8 mouse cellular contexts compared by ENCODE assay signal in genomic region chr19:3353415-3354111, GRCm38 (mm10). TPM values are rescaled to one million over a fixed set of nuclear protein-coding genes. Genes with fewer than 3 reads are reported as not detected.
A peak's percentile ranks its signal among the peaks of the same experiment; 100 is the strongest.
DNase-seq lines count a peak whose midpoint lies in the region; ATAC-seq lines count a peak whose summit lies in the region.

No protein-coding gene starts in this region.

- DNase-seq in hindbrain, embryonic 10.5 days (ENCODE audit: low spot score), result no peak
- peak; percentile 99 for DNase-seq in 3T3-L1 (ENCODE audit: low read depth, low spot score)
- peak; percentile 75 to 87 for DNase-seq in lung, adult 18-20 months
- DNase-seq in testis, postnatal 10 days (ENCODE audit: low spot score), result peak; percentile 84

- no peak overlapping the region for H3K4me2 ChIP-seq in hindbrain, embryonic 13.5 days
- 0 out of 2 replicates have a peak overlapping the region, but pooled peaks have one; percentile 3 for H3K4me2 ChIP-seq in heart, embryonic 15.5 days

- H3K27ac ChIP-seq in hindbrain, embryonic 13.5 days, result peak overlapping the region; percentile 23; the same call in 1 of the 2 replicates
- no peak overlapping the region for H3K27ac ChIP-seq in hindbrain, embryonic 10.5 days
- H3K27ac ChIP-seq in brown adipose tissue, adult 24 weeks (replicated peaks; ENCODE audit: low read depth, low read length), result peak overlapping the region; percentile 45
- peak overlapping the region; percentile 84 for H3K27ac ChIP-seq in heart, embryonic 15.5 days

- no peak for ATAC-seq in hindbrain, embryonic 13.5 days (ENCODE audit: low FRiP score)
- peak; percentile 90 for ATAC-seq in heart, embryonic 15.5 days (replicated peaks; ENCODE audit: insufficient number of reproducible peaks, insufficient read depth, low FRiP score, low read depth)
- no peak for ATAC-seq in monocyte, adult 5-6 weeks (replicated peaks; ENCODE audit: insufficient number of reproducible peaks, low FRiP score, low TSS enrichment, poor library complexity, severe bottlenecking)

- H3K27me3 ChIP-seq in hindbrain, embryonic 13.5 days, result no peaks in the 10 kb centered on the region
- H3K27me3 ChIP-seq in hindbrain, embryonic 10.5 days (ENCODE audit: insufficient read depth, poor library complexity, severe bottlenecking), result no peaks in the 10 kb centered on the region
- no peaks in the 10 kb centered on the region for H3K27me3 ChIP-seq in heart, embryonic 15.5 days

- no peaks in the 10 kb centered on the region for H3K9me3 ChIP-seq in hindbrain, embryonic 13.5 days
- no peaks in the 10 kb centered on the region for H3K9me3 ChIP-seq in hindbrain, embryonic 10.5 days
- no peaks in the 10 kb centered on the region for H3K9me3 ChIP-seq in heart, embryonic 15.5 days (replicated peaks)

- peaks cover 5% of the 10 kb centered on the region for H3K4me1 ChIP-seq in hindbrain, embryonic 13.5 days (replicated peaks)
- 0 out of 2 replicates have a peak, but pooled peaks cover 3% of the 10 kb centered on the region for H3K4me1 ChIP-seq in hindbrain, embryonic 10.5 days (replicated peaks)
- H3K4me1 ChIP-seq in brown adipose tissue, adult 24 weeks (ENCODE audit: control insufficient read depth, insufficient read depth, insufficient read length, low read length), result peaks cover 7% of the 10 kb centered on the region
- peaks cover 24% of the 10 kb centered on the region for H3K4me1 ChIP-seq in heart, embryonic 15.5 days (replicated peaks)

- H3K4me3 ChIP-seq in hindbrain, embryonic 13.5 days, result no peak overlapping the region
- H3K4me3 ChIP-seq in hindbrain, embryonic 10.5 days, result no peak overlapping the region
- no peak overlapping the region for H3K4me3 ChIP-seq in brown adipose tissue, adult 24 weeks (ENCODE audit: insufficient read depth, low read depth, low read length)
- H3K4me3 ChIP-seq in heart, embryonic 15.5 days, result no peak overlapping the region

- H3K36me3 ChIP-seq in hindbrain, embryonic 13.5 days, result 0 out of 2 replicates have a peak, but pooled peaks cover under 1% of the 10 kb centered on the region
- no peaks in the 10 kb centered on the region for H3K36me3 ChIP-seq in hindbrain, embryonic 10.5 days
- peaks cover 47% of the 10 kb centered on the region for H3K36me3 ChIP-seq in heart, embryonic 15.5 days

- WGBS in hindbrain, embryonic 13.5 days, result 69% methylated on average over 7 of the region's 7 CpGs
- 81% methylated on average over 7 of the region's 7 CpGs for WGBS in hindbrain, embryonic 10.5 days
- 18% methylated on average over 7 of the region's 7 CpGs for WGBS in heart, embryonic 15.5 days

- H3K9ac ChIP-seq in hindbrain, embryonic 13.5 days, result no peak overlapping the region; the same call in 1 of the 2 replicates
- H3K9ac ChIP-seq in heart, embryonic 15.5 days, result no peak overlapping the region

RNA-seq across cellular contexts. Expression of gene Cpt1a, which starts 31.4 kb away (rescaled TPM):
- 16.1 and 17.2 TPM in 2 replicates for polyA plus RNA-seq in hindbrain, embryonic 13.5 days (2015; fragmentation: Nextera tagmentation; extraction: Ambion mirVana)
- polyA plus RNA-seq in hindbrain, embryonic 10.5 days (2016; fragmentation: Nextera tagmentation; extraction: Ambion mirVana), result 3.6 and 5.6 TPM in 2 replicates
- 4.4 and 10.0 TPM in 2 replicates for polyA plus RNA-seq in brown adipose tissue, adult 24 weeks (2012; ENCODE audit: insufficient read depth, insufficient read length, missing spikeins)
- 25.7 and 36.0 TPM in 2 replicates for polyA plus RNA-seq in heart, embryonic 15.5 days (2015; fragmentation: Nextera tagmentation; extraction: Ambion mirVana)
- total RNA-seq in monocyte, adult 5-6 weeks (2017), result 49.3 to 85.9 TPM (median 54.0 TPM) in 3 replicates

RNA-seq across cellular contexts. Expression of gene Tesmin, which starts 35.1 kb away (rescaled TPM):
- 0.28 and 0.42 TPM in 2 replicates for polyA plus RNA-seq in hindbrain, embryonic 13.5 days (2015; fragmentation: Nextera tagmentation; extraction: Ambion mirVana)
- 0.22 and 0.39 TPM in 2 replicates for polyA plus RNA-seq in hindbrain, embryonic 10.5 days (2016; fragmentation: Nextera tagmentation; extraction: Ambion mirVana)
- not detected in 2 replicates for polyA plus RNA-seq in brown adipose tissue, adult 24 weeks (2012; ENCODE audit: insufficient read depth, insufficient read length, missing spikeins)
- 0.69 and 1.5 TPM in 2 replicates for polyA plus RNA-seq in heart, embryonic 15.5 days (2015; fragmentation: Nextera tagmentation; extraction: Ambion mirVana)
- 1.7 to 4.3 TPM (median 2.6 TPM) in 3 replicates for total RNA-seq in monocyte, adult 5-6 weeks (2017)
